Mouse (Mus musculus): ENCODE measurements around the gene Aven. TPM values are rescaled to one million over a fixed set of nuclear protein-coding genes. Genes with fewer than 3 reads are reported as not detected.
"Not testable (repeated sequence)": the region's sequence is repeated elsewhere in the genome, so short reads cannot be mapped to it uniquely, and the experiment has no call there.

Aven gene
- 8.7 and 8.8 TPM in 2 replicates for polyA plus RNA-seq (2014; fragmentation: Nextera tagmentation; extraction: Ambion mirVana)

GRCm38 (mm10) chr2:112492856-112493538 lies at the start of gene Aven:
TSS of gene Aven (plus strand) at chr2:112492964.
- ATAC-seq (ENCODE audit: insufficient number of reproducible peaks, low FRiP score, low TSS enrichment, low read depth) (peak; percentile 94), DNase-seq (ENCODE audit: low spot score) (peak; percentile 83)
- Histone ChIP-seq H3K27me3 (ENCODE audit: control insufficient read depth, insufficient read depth, low read length) (no peaks in the 10 kb centered on the region), H3K4me2 (ENCODE audit: low read depth, severe bottlenecking) (peak within 1 kb of the TSS; percentile 60), H3K4me1 (ENCODE audit: control insufficient read depth, insufficient read depth, low read length) (no peaks in the 10 kb centered on the region; the same call in 1 of the 2 replicates), H3K36me3 (ENCODE audit: control insufficient read depth, insufficient read depth, low read length) (no peaks in the 10 kb centered on the region), H3K9me3 (ENCODE audit: control insufficient read depth, low read length) (no peaks in the 10 kb centered on the region), H3K9ac (ENCODE audit: low read length) (peak within 1 kb of the TSS; percentile 99), H3K4me3 (ENCODE audit: low read depth, low read length) (peak within 1 kb of the TSS; percentile 52), H3K27ac (replicated peaks; ENCODE audit: low read depth, low read length) (peak within 1 kb of the TSS; percentile 97)
- under 1% methylated on average over 51 of the region's 87 CpGs for WGBS

GRCm38 (mm10) chr2:112443491-112443890 lies 49.3 kb upstream of the Aven start:
- WGBS: 66% methylated on average over 2 of the region's 2 CpGs
- H3K36me3 ChIP-seq (ENCODE audit: control insufficient read depth, insufficient read depth, low read length): no peaks in the 10 kb centered on the region
- no peak overlapping the region for H3K4me2 ChIP-seq (ENCODE audit: low read depth, severe bottlenecking)

DNA sequence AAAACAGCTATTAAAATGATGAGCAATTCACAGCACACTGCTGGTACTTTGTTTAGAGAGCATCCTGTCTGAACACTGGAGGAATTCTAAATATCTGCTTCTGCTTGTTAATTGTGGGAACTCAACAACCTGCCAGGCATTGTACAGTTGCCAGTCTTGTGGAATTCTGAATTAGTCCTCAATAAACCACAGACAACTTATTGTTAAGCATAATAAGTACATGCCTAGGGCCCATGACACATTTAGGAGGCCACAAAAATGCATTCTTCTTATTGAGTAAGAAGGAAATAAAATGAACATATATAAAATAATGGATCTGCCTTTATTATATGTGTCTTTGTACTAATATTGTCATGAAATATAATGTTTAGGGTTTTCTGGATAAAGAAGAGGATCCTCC lies 47.3 kb upstream of the Aven start:
- ATAC-seq (ENCODE audit: insufficient number of reproducible peaks, low FRiP score, low TSS enrichment, low read depth): no peak
- Histone ChIP-seq H3K36me3 (ENCODE audit: control insufficient read depth, insufficient read depth, low read length) (no peaks in the 10 kb centered on the region), H3K4me2 (ENCODE audit: low read depth, severe bottlenecking) (no peak overlapping the region), H3K27ac (replicated peaks; ENCODE audit: low read depth, low read length) (no peak overlapping the region), H3K9me3 (ENCODE audit: control insufficient read depth, low read length) (no peaks in the 10 kb centered on the region), H3K9ac (ENCODE audit: low read length) (no peak overlapping the region), H3K4me3 (ENCODE audit: low read depth, low read length) (no peak overlapping the region), H3K27me3 (ENCODE audit: control insufficient read depth, insufficient read depth, low read length) (no peaks in the 10 kb centered on the region), H3K4me1 (ENCODE audit: control insufficient read depth, insufficient read depth, low read length) (no peaks in the 10 kb centered on the region)
- no peak for DNase-seq (ENCODE audit: low spot score)

More at GRCm38 (mm10) chr2:112443491-112443890, 49.3 kb upstream of the Aven start:
- ATAC-seq (ENCODE audit: insufficient number of reproducible peaks, low FRiP score, low TSS enrichment, low read depth) (no peak), DNase-seq (ENCODE audit: low spot score) (no peak)
- no peak overlapping the region for H3K27ac ChIP-seq (replicated peaks; ENCODE audit: low read depth, low read length)
- H3K27me3 ChIP-seq (ENCODE audit: control insufficient read depth, insufficient read depth, low read length): no peaks in the 10 kb centered on the region
- no peaks in the 10 kb centered on the region for H3K4me1 ChIP-seq (ENCODE audit: control insufficient read depth, insufficient read depth, low read length)
- H3K9ac ChIP-seq (ENCODE audit: low read length): no peak overlapping the region
- H3K4me3 ChIP-seq (ENCODE audit: low read depth, low read length): no peak overlapping the region
- no peaks in the 10 kb centered on the region for H3K9me3 ChIP-seq (ENCODE audit: control insufficient read depth, low read length)

DNA sequence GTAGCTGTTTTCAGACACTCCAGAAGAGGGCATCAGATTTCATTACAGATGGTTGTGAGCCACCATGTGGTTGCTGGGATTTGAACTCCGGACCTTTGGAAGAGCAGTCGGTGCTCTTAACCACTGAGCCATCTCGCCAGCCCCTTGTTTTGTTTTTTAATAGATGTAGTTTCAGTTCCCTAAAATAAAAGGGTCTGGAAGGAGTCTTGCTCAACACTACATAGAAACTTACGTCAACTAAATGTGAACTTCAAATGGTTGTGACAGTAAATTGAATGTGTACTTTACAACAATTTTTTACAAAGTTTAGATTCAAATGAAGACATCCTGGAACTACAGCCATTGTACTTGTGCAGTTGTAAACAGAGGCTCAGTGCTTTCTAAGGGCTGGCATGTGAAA lies 44.7 kb upstream of the Aven start:
- H3K9ac ChIP-seq (ENCODE audit: low read length); H3K4me1 ChIP-seq (ENCODE audit: control insufficient read depth, insufficient read depth, low read length); H3K27ac ChIP-seq (replicated peaks; ENCODE audit: low read depth, low read length); DNase-seq (ENCODE audit: low spot score); ATAC-seq (ENCODE audit: insufficient number of reproducible peaks, low FRiP score, low TSS enrichment, low read depth); H3K27me3 ChIP-seq (ENCODE audit: control insufficient read depth, insufficient read depth, low read length); H3K4me3 ChIP-seq (ENCODE audit: low read depth, low read length); H3K36me3 ChIP-seq (ENCODE audit: control insufficient read depth, insufficient read depth, low read length); H3K9me3 ChIP-seq (ENCODE audit: control insufficient read depth, low read length); H3K4me2 ChIP-seq (ENCODE audit: low read depth, severe bottlenecking): not testable (repeated sequence)
- 66% methylated on average over 4 of the region's 4 CpGs for WGBS

GRCm38 (mm10) chr2:112448510-112449059 lies 44.2 kb upstream of the Aven start:
- H3K9me3 ChIP-seq (ENCODE audit: control insufficient read depth, low read length): no peaks in the 10 kb centered on the region
- no peak overlapping the region for H3K4me2 ChIP-seq (ENCODE audit: low read depth, severe bottlenecking)
- ATAC-seq (ENCODE audit: insufficient number of reproducible peaks, low FRiP score, low TSS enrichment, low read depth) (no peak), DNase-seq (ENCODE audit: low spot score) (no peak)
- no peak overlapping the region for H3K9ac ChIP-seq (ENCODE audit: low read length)
- H3K4me3 ChIP-seq (ENCODE audit: low read depth, low read length): no peak overlapping the region
- H3K4me1 ChIP-seq (ENCODE audit: control insufficient read depth, insufficient read depth, low read length): no peaks in the 10 kb centered on the region
- H3K27me3 ChIP-seq (ENCODE audit: control insufficient read depth, insufficient read depth, low read length): no peaks in the 10 kb centered on the region
- no peak overlapping the region for H3K27ac ChIP-seq (replicated peaks; ENCODE audit: low read depth, low read length)
- H3K36me3 ChIP-seq (ENCODE audit: control insufficient read depth, insufficient read depth, low read length): no peaks in the 10 kb centered on the region

DNA sequence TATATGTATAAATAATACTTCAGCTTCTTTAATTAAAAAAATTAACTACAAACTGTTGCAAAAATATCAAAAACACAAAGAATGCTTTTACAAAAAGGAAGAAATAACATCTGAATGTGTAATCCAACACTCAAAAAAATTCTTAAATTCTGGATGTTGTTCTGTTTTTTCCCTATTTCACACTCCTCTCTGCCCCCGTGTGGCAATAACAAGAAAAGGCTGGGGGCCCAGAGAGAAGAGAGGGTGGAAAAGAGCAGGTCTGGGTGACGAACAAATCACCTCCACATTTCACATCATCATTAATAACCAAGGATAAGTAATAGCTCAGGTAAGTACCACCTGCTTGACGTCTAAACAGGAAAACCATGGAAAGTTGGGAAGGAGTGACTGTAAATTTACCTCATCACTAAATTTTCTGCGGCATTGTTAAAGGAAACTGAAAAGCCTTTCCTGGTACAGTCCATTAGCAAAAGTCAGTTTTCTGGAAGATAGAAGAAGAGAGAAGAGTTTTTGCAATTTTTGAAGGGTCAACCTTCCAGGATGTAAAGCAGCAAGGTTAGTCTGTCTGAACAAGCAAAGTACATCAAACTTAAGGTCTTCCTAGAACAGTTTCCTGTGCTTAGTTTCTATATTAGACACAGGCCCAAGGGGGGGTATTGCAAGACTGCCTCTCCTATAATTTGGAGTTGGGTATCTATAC lies 43.0 kb upstream of the Aven start:
- WGBS: 37% methylated on average over 4 of the region's 4 CpGs
- Histone ChIP-seq H3K27ac (replicated peaks; ENCODE audit: low read depth, low read length) (no peak overlapping the region), H3K9me3 (ENCODE audit: control insufficient read depth, low read length) (no peaks in the 10 kb centered on the region), H3K36me3 (ENCODE audit: control insufficient read depth, insufficient read depth, low read length) (no peaks in the 10 kb centered on the region), H3K4me2 (ENCODE audit: low read depth, severe bottlenecking) (no peak overlapping the region), H3K4me1 (ENCODE audit: control insufficient read depth, insufficient read depth, low read length) (no peaks in the 10 kb centered on the region), H3K9ac (ENCODE audit: low read length) (no peak overlapping the region), H3K27me3 (ENCODE audit: control insufficient read depth, insufficient read depth, low read length) (no peaks in the 10 kb centered on the region), H3K4me3 (ENCODE audit: low read depth, low read length) (no peak overlapping the region)
- no peak for ATAC-seq (ENCODE audit: insufficient number of reproducible peaks, low FRiP score, low TSS enrichment, low read depth)
- no peak for DNase-seq (ENCODE audit: low spot score)

DNA sequence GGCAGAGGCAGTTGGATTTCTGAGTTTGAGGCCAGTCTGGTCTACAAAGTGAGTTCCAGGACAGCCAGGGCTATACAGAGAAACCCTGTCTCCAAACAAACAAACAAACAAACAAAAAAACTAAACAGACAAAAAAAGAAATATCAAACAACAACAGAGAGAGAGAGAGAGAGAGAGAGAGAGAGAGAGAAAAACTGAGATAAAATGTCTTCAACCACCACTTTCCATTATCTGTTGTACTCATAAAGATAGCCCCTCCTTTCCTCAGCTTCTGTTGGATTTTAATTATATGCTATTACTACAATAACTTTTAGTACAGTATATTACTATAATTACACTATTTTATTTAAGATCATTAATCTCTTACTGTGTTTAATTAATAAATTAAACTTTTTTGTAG lies 40.3 kb upstream of the Aven start:
- H3K4me2 ChIP-seq (ENCODE audit: low read depth, severe bottlenecking); ATAC-seq (ENCODE audit: insufficient number of reproducible peaks, low FRiP score, low TSS enrichment, low read depth); H3K9ac ChIP-seq (ENCODE audit: low read length): not testable (repeated sequence)

DNA sequence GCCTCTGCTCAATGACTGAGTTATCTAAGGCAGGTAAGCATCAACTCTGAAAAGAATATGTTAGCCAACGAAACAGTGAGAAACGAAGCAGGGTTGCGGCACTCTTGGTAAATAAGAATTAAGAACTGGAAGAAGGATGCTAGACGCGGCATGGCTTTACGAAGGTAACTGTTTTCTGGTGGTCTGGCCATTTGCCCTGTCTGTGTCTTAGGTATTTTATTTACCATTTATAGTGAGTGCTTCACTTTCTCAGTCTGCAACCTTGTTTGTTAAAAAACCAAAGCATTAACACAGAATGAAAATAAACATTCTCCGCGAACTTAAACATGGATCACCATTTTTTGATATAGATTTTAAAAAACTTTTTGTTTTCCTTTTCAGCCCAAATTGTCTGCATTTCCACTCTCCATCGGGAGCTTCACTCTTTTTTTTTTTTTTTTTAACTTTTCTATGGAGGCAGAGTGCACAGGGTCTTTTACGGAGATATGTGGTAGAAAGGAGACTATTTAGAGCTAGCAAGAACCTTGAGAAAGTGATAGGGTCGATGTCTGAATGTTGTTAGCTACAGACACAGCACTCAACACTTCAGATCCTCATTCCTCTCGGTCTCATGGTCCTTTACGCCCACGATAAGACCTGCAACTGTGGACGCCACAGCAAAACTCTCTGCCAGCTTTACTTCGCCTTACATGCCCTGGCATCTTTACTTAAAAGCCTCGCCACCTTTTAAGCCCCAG lies 38.5 kb upstream of the Aven start:
- H3K9ac ChIP-seq (ENCODE audit: low read length): peak overlapping the region; percentile 89
- no peaks in the 10 kb centered on the region for H3K9me3 ChIP-seq (ENCODE audit: control insufficient read depth, low read length)
- H3K27me3 ChIP-seq (ENCODE audit: control insufficient read depth, insufficient read depth, low read length): no peaks in the 10 kb centered on the region
- no peaks in the 10 kb centered on the region for H3K36me3 ChIP-seq (ENCODE audit: control insufficient read depth, insufficient read depth, low read length)
- peak overlapping the region; percentile 76 for H3K4me2 ChIP-seq (ENCODE audit: low read depth, severe bottlenecking)
- DNase-seq (ENCODE audit: low spot score): no peak
- peak overlapping the region; percentile 92 for H3K4me3 ChIP-seq (ENCODE audit: low read depth, low read length)
- no peak overlapping the region for H3K27ac ChIP-seq (replicated peaks; ENCODE audit: low read depth, low read length)
- ATAC-seq (ENCODE audit: insufficient number of reproducible peaks, low FRiP score, low TSS enrichment, low read depth): peak; percentile 69
- H3K4me1 ChIP-seq (ENCODE audit: control insufficient read depth, insufficient read depth, low read length): no peaks in the 10 kb centered on the region
- 31% methylated on average over 17 of the region's 17 CpGs for WGBS

More for the DNA sequence above, 40.3 kb upstream of the Aven start:
- H3K9me3 ChIP-seq (ENCODE audit: control insufficient read depth, low read length); H3K4me1 ChIP-seq (ENCODE audit: control insufficient read depth, insufficient read depth, low read length); H3K4me3 ChIP-seq (ENCODE audit: low read depth, low read length); H3K36me3 ChIP-seq (ENCODE audit: control insufficient read depth, insufficient read depth, low read length); DNase-seq (ENCODE audit: low spot score); H3K27ac ChIP-seq (replicated peaks; ENCODE audit: low read depth, low read length); H3K27me3 ChIP-seq (ENCODE audit: control insufficient read depth, insufficient read depth, low read length): not testable (repeated sequence)

Measured in limb, embryonic 11.5 days (tissue).